Mouse (Mus musculus) E14TG2a.4 (cell line): ENCODE results near the gene Mcoln1.

Experiments
- CTCF ChIP-seq: conservative IDR thresholded peaks from 2 replicates; pipeline ENCODE4 v1.5.1; 2014; ENCODE audit warnings: low read length
- NANOG ChIP-seq: IDR thresholded peaks from 2 replicates; pipeline ENCODE4 v1.6.1; 2014; ENCODE audit warnings: borderline replicate concordance, low read length, mixed read lengths
- POU5F1 ChIP-seq: IDR thresholded peaks from 2 replicates; pipeline ENCODE4 v1.6.1; 2014; ENCODE audit warnings: low read length, borderline replicate concordance

- TF ChIP-seq CTCF (peak; percentile 98), NANOG (no peak), POU5F1 (no peak)
Observed at GRCm38 (mm10) chr8:3450670-3451069, 49.6 kb upstream of the Mcoln1 start.
